Mouse (Mus musculus): ENCODE measurements around the gene Agpat3. TPM values are rescaled to one million over a fixed set of nuclear protein-coding genes. Genes with fewer than 3 reads are reported as not detected.
"Not testable (repeated sequence)": the region's sequence is repeated elsewhere in the genome, so short reads cannot be mapped to it uniquely, and the experiment has no call there.

The Agpat3 gene
- polyA plus RNA-seq, 1 experiment from 2014 or later = 41.9 TPM

DNA sequence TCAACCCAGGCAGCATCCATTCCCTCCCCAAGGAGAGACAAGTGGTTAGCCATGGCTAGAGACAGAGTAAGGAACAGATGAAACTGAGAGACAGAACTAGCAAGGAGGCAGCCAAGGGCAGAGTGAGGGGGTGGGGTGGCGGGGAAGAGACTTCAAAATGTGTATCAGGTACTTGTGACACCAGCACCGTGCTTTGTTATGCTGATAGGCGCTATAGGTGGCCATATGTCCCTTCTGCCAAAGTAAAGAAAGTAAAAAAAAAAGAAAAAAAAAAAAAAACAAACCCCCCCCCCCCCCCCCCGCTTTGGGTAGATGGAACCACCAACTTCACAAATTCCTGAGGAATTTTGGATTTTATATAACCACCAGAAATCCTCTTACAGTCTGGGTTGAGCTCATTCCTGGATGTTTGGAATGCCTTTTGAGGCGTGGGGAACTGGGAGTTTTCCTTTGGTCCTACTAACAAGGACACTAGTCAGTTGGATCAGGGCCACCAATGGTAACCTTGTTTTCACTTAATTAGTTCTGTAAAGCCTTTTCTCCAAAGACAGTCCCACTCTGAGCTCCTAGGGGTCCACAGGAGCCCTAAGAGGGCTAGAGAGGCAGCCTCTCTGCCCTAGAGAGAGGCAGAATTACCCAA lies 14.0 kb upstream of the Agpat3 start:
- 38% methylated on average over 5 of the region's 5 CpGs for WGBS
- Histone ChIP-seq H3K4me2 (replicated peaks; ENCODE audit: low read depth, low read length) (no peak overlapping the region), H3K36me3 (ENCODE audit: control insufficient read depth, insufficient read depth, low read length) (no peaks in the 10 kb centered on the region), H3K27ac (ENCODE audit: low read length) (no peak overlapping the region), H3K9ac (replicated peaks; ENCODE audit: low read depth, low read length) (no peak overlapping the region), H3K4me3 (ENCODE audit: low read depth, low read length) (no peak overlapping the region), H3K4me1 (ENCODE audit: control insufficient read depth, insufficient read depth, low read length) (no peaks in the 10 kb centered on the region), H3K9me3 (ENCODE audit: control insufficient read depth, low read depth, low read length) (no peaks in the 10 kb centered on the region), H3K27me3 (ENCODE audit: control insufficient read depth, insufficient read depth, low read length) (no peaks in the 10 kb centered on the region)
- ATAC-seq (ENCODE audit: insufficient number of reproducible peaks, insufficient read depth, low FRiP score, low read depth) = no peak

DNA sequence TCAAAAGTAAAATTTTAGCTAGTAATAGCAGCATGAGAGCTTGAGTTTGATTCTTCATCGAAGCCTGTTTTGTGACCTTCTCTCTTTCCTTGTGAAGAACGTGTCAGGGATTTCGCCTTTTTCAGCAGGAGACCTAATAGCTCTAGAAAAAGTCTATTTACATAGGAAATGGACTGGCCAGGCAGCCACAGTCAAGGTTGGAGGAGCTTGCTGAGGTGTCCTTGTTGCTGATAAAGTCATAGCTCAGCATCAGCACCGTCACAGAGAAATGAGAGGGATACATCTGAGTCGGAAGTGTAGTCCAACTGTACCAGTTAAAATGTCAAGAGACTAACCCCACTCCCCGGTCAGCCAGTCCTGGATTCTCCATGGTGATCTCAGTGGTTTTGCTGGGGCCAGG lies 13.3 kb upstream of the Agpat3 start:
- Histone ChIP-seq H3K9me3 (ENCODE audit: control insufficient read depth, low read depth, low read length) (no peaks in the 10 kb centered on the region), H3K36me3 (ENCODE audit: control insufficient read depth, insufficient read depth, low read length) (no peaks in the 10 kb centered on the region), H3K4me3 (ENCODE audit: low read depth, low read length) (no peak overlapping the region), H3K27ac (ENCODE audit: low read length) (no peak overlapping the region), H3K27me3 (ENCODE audit: control insufficient read depth, insufficient read depth, low read length) (no peaks in the 10 kb centered on the region), H3K9ac (replicated peaks; ENCODE audit: low read depth, low read length) (no peak overlapping the region), H3K4me1 (ENCODE audit: control insufficient read depth, insufficient read depth, low read length) (no peaks in the 10 kb centered on the region), H3K4me2 (replicated peaks; ENCODE audit: low read depth, low read length) (no peak overlapping the region)
- WGBS = 78% methylated on average over 6 of the region's 6 CpGs
- ATAC-seq (ENCODE audit: insufficient number of reproducible peaks, insufficient read depth, low FRiP score, low read depth) = no peak

- H3K4me2 ChIP-seq (replicated peaks; ENCODE audit: low read depth, low read length) = no peak overlapping the region
- no peaks in the 10 kb centered on the region for H3K36me3 ChIP-seq (ENCODE audit: control insufficient read depth, insufficient read depth, low read length)
- no peaks in the 10 kb centered on the region for H3K9me3 ChIP-seq (ENCODE audit: control insufficient read depth, low read depth, low read length)
- H3K27ac ChIP-seq (ENCODE audit: low read length) = no peak overlapping the region
- H3K4me3 ChIP-seq (ENCODE audit: low read depth, low read length) = no peak overlapping the region
- no peak overlapping the region for H3K9ac ChIP-seq (replicated peaks; ENCODE audit: low read depth, low read length)
- H3K4me1 ChIP-seq (ENCODE audit: control insufficient read depth, insufficient read depth, low read length) = no peaks in the 10 kb centered on the region
- 38% methylated on average over 2 of the region's 2 CpGs for WGBS
- ATAC-seq (ENCODE audit: insufficient number of reproducible peaks, insufficient read depth, low FRiP score, low read depth) = no peak
- no peaks in the 10 kb centered on the region for H3K27me3 ChIP-seq (ENCODE audit: control insufficient read depth, insufficient read depth, low read length)
Observed at GRCm38 (mm10) chr10:78364106-78364505, 11.8 kb upstream of the Agpat3 start.

GRCm38 (mm10) chr10:78363366-78363765 lies 11.1 kb upstream of the Agpat3 start:
- 86% methylated on average over 6 of the region's 6 CpGs for WGBS

DNA sequence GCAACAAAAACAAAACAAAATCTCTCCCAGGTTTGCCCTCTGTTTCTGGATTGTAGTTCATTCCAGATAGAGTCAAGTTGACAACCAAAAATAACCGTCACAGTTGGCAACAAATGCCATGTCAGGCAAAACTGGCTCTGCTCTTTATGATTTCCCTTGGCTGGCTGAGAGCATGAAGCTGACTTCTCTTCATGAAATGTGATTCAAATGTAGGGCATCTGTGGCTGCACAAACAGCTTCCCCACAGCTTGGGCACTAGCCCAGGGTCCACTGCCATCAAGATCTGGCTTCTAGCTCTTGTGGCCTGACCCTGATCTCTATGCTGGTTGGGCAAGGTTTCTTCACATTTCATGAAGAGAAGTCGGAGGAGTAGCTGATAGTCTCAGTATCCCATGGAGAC lies 9.7 kb upstream of the Agpat3 start:
- Histone ChIP-seq H3K27me3 (ENCODE audit: control insufficient read depth, insufficient read depth, low read length) (no peaks in the 10 kb centered on the region), H3K4me1 (ENCODE audit: control insufficient read depth, insufficient read depth, low read length) (no peaks in the 10 kb centered on the region), H3K4me3 (ENCODE audit: low read depth, low read length) (no peak overlapping the region), H3K27ac (ENCODE audit: low read length) (no peak overlapping the region), H3K4me2 (replicated peaks; ENCODE audit: low read depth, low read length) (no peak overlapping the region), H3K9ac (replicated peaks; ENCODE audit: low read depth, low read length) (no peak overlapping the region), H3K9me3 (ENCODE audit: control insufficient read depth, low read depth, low read length) (no peaks in the 10 kb centered on the region), H3K36me3 (ENCODE audit: control insufficient read depth, insufficient read depth, low read length) (no peaks in the 10 kb centered on the region)
- WGBS = 84% methylated on average over 2 of the region's 2 CpGs
- ATAC-seq (ENCODE audit: insufficient number of reproducible peaks, insufficient read depth, low FRiP score, low read depth) = no peak

More at GRCm38 (mm10) chr10:78363366-78363765, 11.1 kb upstream of the Agpat3 start:
- Histone ChIP-seq H3K36me3 (ENCODE audit: control insufficient read depth, insufficient read depth, low read length) (no peaks in the 10 kb centered on the region), H3K9ac (replicated peaks; ENCODE audit: low read depth, low read length) (no peak overlapping the region), H3K27me3 (ENCODE audit: control insufficient read depth, insufficient read depth, low read length) (no peaks in the 10 kb centered on the region), H3K4me1 (ENCODE audit: control insufficient read depth, insufficient read depth, low read length) (no peaks in the 10 kb centered on the region), H3K27ac (ENCODE audit: low read length) (no peak overlapping the region), H3K9me3 (ENCODE audit: control insufficient read depth, low read depth, low read length) (no peaks in the 10 kb centered on the region), H3K4me2 (replicated peaks; ENCODE audit: low read depth, low read length) (no peak overlapping the region), H3K4me3 (ENCODE audit: low read depth, low read length) (no peak overlapping the region)
- no peak for ATAC-seq (ENCODE audit: insufficient number of reproducible peaks, insufficient read depth, low FRiP score, low read depth)

- Histone ChIP-seq H3K4me1 (ENCODE audit: control insufficient read depth, insufficient read depth, low read length) (no peaks in the 10 kb centered on the region), H3K9me3 (ENCODE audit: control insufficient read depth, low read depth, low read length) (no peaks in the 10 kb centered on the region), H3K27ac (ENCODE audit: low read length) (no peak overlapping the region), H3K9ac (replicated peaks; ENCODE audit: low read depth, low read length) (no peak overlapping the region), H3K36me3 (ENCODE audit: control insufficient read depth, insufficient read depth, low read length) (no peaks in the 10 kb centered on the region), H3K4me2 (replicated peaks; ENCODE audit: low read depth, low read length) (no peak overlapping the region), H3K4me3 (ENCODE audit: low read depth, low read length) (no peak overlapping the region), H3K27me3 (ENCODE audit: control insufficient read depth, insufficient read depth, low read length) (no peaks in the 10 kb centered on the region)
- WGBS = 67% methylated on average over 3 of the region's 3 CpGs
- ATAC-seq (ENCODE audit: insufficient number of reproducible peaks, insufficient read depth, low FRiP score, low read depth) = no peak
Observed at GRCm38 (mm10) chr10:78360290-78360711, 8.0 kb upstream of the Agpat3 start.

DNA sequence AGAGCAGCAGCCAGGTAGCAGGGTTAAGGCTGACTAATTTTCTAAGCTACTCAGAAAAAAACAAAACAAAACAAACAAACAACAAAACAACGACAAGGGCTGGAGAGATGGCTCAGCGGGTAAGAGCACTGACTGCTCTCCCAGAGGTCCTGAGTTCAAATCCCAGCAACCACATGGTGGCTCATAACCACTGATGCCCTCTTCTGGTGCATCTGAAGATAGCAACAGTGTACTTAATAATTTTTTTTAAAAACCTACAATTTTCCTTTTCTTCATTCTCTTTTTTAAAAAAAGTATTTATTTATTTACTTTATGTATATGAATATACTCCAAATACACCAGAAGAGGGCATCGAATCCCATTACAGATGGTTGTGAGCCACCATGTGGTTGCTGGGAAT lies 6.7 kb upstream of the Agpat3 start:
- ATAC-seq (ENCODE audit: insufficient number of reproducible peaks, insufficient read depth, low FRiP score, low read depth); H3K9me3 ChIP-seq (ENCODE audit: control insufficient read depth, low read depth, low read length); H3K27ac ChIP-seq (ENCODE audit: low read length); H3K27me3 ChIP-seq (ENCODE audit: control insufficient read depth, insufficient read depth, low read length); H3K4me3 ChIP-seq (ENCODE audit: low read depth, low read length); H3K4me1 ChIP-seq (ENCODE audit: control insufficient read depth, insufficient read depth, low read length); H3K36me3 ChIP-seq (ENCODE audit: control insufficient read depth, insufficient read depth, low read length); H3K9ac ChIP-seq (replicated peaks; ENCODE audit: low read depth, low read length); H3K4me2 ChIP-seq (replicated peaks; ENCODE audit: low read depth, low read length): not testable (repeated sequence)
- WGBS = 91% methylated on average over 3 of the region's 3 CpGs

DNA sequence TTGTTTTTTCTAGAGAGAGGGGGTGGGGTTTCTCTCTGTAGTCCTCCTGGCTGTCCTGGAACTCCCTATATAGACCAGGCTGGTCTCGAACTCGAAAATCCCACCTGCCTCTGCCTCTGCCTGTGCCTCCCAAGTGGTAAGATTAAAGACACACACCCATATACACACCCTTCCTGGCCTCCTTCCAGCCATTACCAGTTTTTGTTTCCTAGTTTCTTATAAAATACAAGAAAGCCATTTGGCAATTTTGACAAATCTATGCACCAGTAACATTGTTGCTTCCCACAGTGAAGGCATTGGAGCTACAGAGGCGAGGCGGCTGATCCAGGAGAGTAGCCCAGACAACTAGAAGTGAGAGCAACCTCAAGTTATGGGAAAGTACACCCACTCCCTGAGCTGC lies 6.0 kb upstream of the Agpat3 start:
- 88% methylated on average over 4 of the region's 4 CpGs for WGBS
- no peak overlapping the region for H3K27ac ChIP-seq (ENCODE audit: low read length)
- no peak overlapping the region for H3K4me3 ChIP-seq (ENCODE audit: low read depth, low read length)

DNA sequence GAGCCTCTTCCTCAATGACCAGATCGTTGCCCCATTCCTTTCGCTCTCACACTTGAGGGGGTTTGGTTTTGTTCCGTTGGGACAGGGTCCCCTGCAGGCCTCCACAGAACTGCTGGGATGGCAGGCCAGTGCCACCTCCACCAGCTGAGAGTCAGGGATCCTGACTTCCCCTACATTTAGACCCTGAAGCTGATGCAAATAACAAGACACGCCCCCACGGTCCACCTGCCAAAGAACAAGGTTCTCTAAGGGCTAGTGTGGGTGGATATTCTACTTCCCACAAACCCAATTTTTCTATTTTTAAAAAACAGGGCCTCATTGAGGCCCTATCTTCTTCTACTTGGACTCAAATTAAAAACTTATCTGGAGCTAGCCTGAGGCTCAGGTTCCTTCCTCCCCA lies 5.5 kb upstream of the Agpat3 start:
- no peak overlapping the region for H3K27ac ChIP-seq (ENCODE audit: low read length)
- no peaks in the 10 kb centered on the region for H3K9me3 ChIP-seq (ENCODE audit: control insufficient read depth, low read depth, low read length)
- no peak for ATAC-seq (ENCODE audit: insufficient number of reproducible peaks, insufficient read depth, low FRiP score, low read depth)
- no peak overlapping the region for H3K4me3 ChIP-seq (ENCODE audit: low read depth, low read length)
- H3K9ac ChIP-seq (replicated peaks; ENCODE audit: low read depth, low read length) = no peak overlapping the region
- no peak overlapping the region for H3K4me2 ChIP-seq (replicated peaks; ENCODE audit: low read depth, low read length)
- no peaks in the 10 kb centered on the region for H3K27me3 ChIP-seq (ENCODE audit: control insufficient read depth, insufficient read depth, low read length)
- WGBS = 86% methylated on average over 5 of the region's 5 CpGs
- H3K36me3 ChIP-seq (ENCODE audit: control insufficient read depth, insufficient read depth, low read length) = no peaks in the 10 kb centered on the region
- H3K4me1 ChIP-seq (ENCODE audit: control insufficient read depth, insufficient read depth, low read length) = no peaks in the 10 kb centered on the region

More for the DNA sequence above, 6.0 kb upstream of the Agpat3 start:
- no peak for ATAC-seq (ENCODE audit: insufficient number of reproducible peaks, insufficient read depth, low FRiP score, low read depth)
- no peak overlapping the region for H3K9ac ChIP-seq (replicated peaks; ENCODE audit: low read depth, low read length)
- H3K27me3 ChIP-seq (ENCODE audit: control insufficient read depth, insufficient read depth, low read length) = no peaks in the 10 kb centered on the region
- no peak overlapping the region for H3K4me2 ChIP-seq (replicated peaks; ENCODE audit: low read depth, low read length)
- no peaks in the 10 kb centered on the region for H3K36me3 ChIP-seq (ENCODE audit: control insufficient read depth, insufficient read depth, low read length)
- no peaks in the 10 kb centered on the region for H3K4me1 ChIP-seq (ENCODE audit: control insufficient read depth, insufficient read depth, low read length)
- H3K9me3 ChIP-seq (ENCODE audit: control insufficient read depth, low read depth, low read length) = no peaks in the 10 kb centered on the region

Measured in stomach, embryonic 14.5 days (tissue).